Mouse (Mus musculus) kidney, embryonic 15.5 days (tissue): Measurements from ENCODE around the gene Slc25a47. TPM values are rescaled to one million over a fixed set of nuclear protein-coding genes. Genes with fewer than 3 reads are reported as not detected.
"Not testable (repeated sequence)": the region's sequence is repeated elsewhere in the genome, so short reads cannot be mapped to it uniquely, and the experiment has no call there.

Experiments used
- ATAC-seq: fragments of 200-750 bp; cut with Nextera tagmentation; replicated peaks from 2 replicates; pipeline ENCODE4 v1.8.0; 2017; ENCODE audit warnings: moderate TSS enrichment; ENCODE audit not compliant: low FRiP score
- H3K27ac ChIP-seq: fragments of 300-500 bp; sonication (generic); 2 replicates; pipeline ENCODE4 v1.5.1; 2015; ENCODE audit warnings: mild to moderate bottlenecking, inconsistent platforms
- H3K27me3 ChIP-seq: fragments of 300-500 bp; sonication (generic); 2 replicates; pipeline ENCODE4 v1.6.1; 2015; ENCODE audit warnings: inconsistent platforms
- H3K36me3 ChIP-seq: fragments of 300-500 bp; sonication (generic); 2 replicates; pipeline ENCODE4 v1.6.1; 2015; ENCODE audit warnings: inconsistent platforms
- H3K4me1 ChIP-seq: fragments of 300-500 bp; sonication (generic); 2 replicates; pipeline ENCODE4 v1.6.1; 2015; ENCODE audit warnings: inconsistent platforms
- H3K4me2 ChIP-seq: fragments of 300-500 bp; sonication (generic); 2 replicates; pipeline ENCODE4 v1.6.1; 2015; ENCODE audit warnings: moderate library complexity, mild to moderate bottlenecking, inconsistent platforms
- H3K4me3 ChIP-seq: fragments of 300-500 bp; sonication (generic); replicated peaks from 2 replicates; pipeline ENCODE4 v1.5.1; 2015; ENCODE audit warnings: mild to moderate bottlenecking, inconsistent platforms
- H3K9ac ChIP-seq: fragments of 300-500 bp; sonication (generic); 2 replicates; pipeline ENCODE4 v1.6.1; 2015; ENCODE audit warnings: mild to moderate bottlenecking, inconsistent platforms
- H3K9me3 ChIP-seq: fragments of 300-500 bp; sonication (generic); replicated peaks from 2 replicates; pipeline ENCODE4 v1.6.1; 2016; ENCODE audit warnings: inconsistent platforms
- WGBS: fragments of 180-500 bp; shearing (Covaris S2); methylation state at CpG from one replicate; pipeline ENCODE4 v1.1.7; 2015; ENCODE audit warnings: mixed read lengths; 5-methylcytosine and 5-hydroxymethylcytosine counted together
- polyA plus RNA-seq: library from polyadenylated mRNA; unstranded; fragments of >200 nt; fragmentation: Nextera tagmentation; extraction: Ambion mirVana; gene quantifications from 2 replicates; pipeline ENCODE4 v1.2.1, GENCODE M21; 2015

The Slc25a47 gene
- polyA plus RNA-seq, 1 experiment from 2014 or later = 8.8 TPM

DNA sequence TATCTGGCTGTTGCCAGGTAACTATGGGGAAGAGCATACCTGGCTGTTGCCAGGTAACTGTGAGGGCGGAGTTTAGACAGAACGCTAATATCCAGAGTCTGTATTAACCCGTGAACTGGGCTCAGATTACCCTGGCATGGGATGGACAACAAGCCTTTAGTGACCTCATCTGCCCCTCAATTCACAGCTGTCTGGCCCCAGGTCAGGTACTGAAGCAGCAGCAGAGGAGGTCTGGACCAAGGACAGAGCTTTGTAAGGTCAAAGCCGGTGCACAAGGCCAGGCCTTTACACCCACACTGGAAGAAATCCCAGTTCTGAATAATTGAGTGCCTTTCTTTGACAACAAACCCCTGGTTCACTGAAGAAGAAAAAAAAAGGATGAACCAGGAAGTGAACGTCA, 6.2 kb upstream of the Slc25a47 start:
- H3K4me2 ChIP-seq = no peak overlapping the region
- H3K9ac ChIP-seq = no peak overlapping the region
- ATAC-seq = no peak
- H3K27me3 ChIP-seq = no peaks in the 10 kb centered on the region
- no peaks in the 10 kb centered on the region for H3K9me3 ChIP-seq
- H3K4me3 ChIP-seq = no peak overlapping the region
- H3K4me1 ChIP-seq = peaks cover 35% of the 10 kb centered on the region
- H3K36me3 ChIP-seq = peaks cover 21% of the 10 kb centered on the region
- H3K27ac ChIP-seq = no peak overlapping the region
- 65% methylated on average over 5 of the region's 5 CpGs for WGBS

- Histone ChIP-seq H3K4me2 (no peak overlapping the region), H3K4me3 (no peak overlapping the region), H3K27me3 (no peaks in the 10 kb centered on the region), H3K27ac (no peak overlapping the region), H3K4me1 (peaks cover 42% of the 10 kb centered on the region), H3K9me3 (no peaks in the 10 kb centered on the region), H3K36me3 (peaks cover 21% of the 10 kb centered on the region), H3K9ac (no peak overlapping the region)
- WGBS = 82% methylated on average over 6 of the region's 6 CpGs
- no peak for ATAC-seq
These were observed 5.5 kb upstream of the Slc25a47 start for GRCm38 (mm10) chr12:108830358-108830757.

GRCm38 (mm10) chr12:108831966-108832643, 3.7 kb upstream of the Slc25a47 start:
- Histone ChIP-seq H3K4me3 (no peak overlapping the region), H3K27ac (peak overlapping the region; percentile 65; the same call in 1 of the 2 replicates), H3K36me3 (peaks cover 9% of the 10 kb centered on the region), H3K27me3 (no peaks in the 10 kb centered on the region), H3K9me3 (no peaks in the 10 kb centered on the region), H3K4me2 (0 out of 2 replicates have a peak overlapping the region, but pooled peaks have one; percentile 28), H3K9ac (no peak overlapping the region), H3K4me1 (peaks cover 51% of the 10 kb centered on the region)
- no peak for ATAC-seq
- WGBS = 38% methylated on average over 9 of the region's 9 CpGs

DNA sequence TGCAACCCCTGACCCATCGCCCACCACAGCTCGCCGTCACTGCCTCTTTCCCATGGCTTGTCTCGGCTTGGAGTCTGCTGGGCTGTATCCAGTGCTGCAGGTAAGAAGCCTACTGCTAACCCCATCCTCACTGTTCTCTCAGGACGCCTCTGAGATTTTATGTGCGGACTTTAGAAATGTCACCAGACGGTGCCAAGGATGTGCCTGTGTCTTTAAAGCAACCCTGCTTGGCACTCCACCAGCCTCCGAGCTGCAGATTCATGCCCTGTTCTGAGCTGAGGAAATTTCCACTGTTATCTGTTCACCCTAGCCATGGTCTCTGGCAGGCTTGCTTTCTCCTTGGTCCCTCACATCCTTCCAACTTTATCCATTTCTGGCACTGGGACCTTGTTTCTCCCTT, 3.0 kb upstream of the Slc25a47 start:
- Histone ChIP-seq H3K4me2 (0 out of 2 replicates have a peak overlapping the region, but pooled peaks have one; percentile 28), H3K27me3 (no peaks in the 10 kb centered on the region), H3K9ac (no peak overlapping the region), H3K9me3 (no peaks in the 10 kb centered on the region), H3K36me3 (0 out of 2 replicates have a peak, but pooled peaks cover 3% of the 10 kb centered on the region), H3K4me1 (peaks cover 58% of the 10 kb centered on the region), H3K4me3 (no peak overlapping the region), H3K27ac (no peak overlapping the region)
- no peak for ATAC-seq
- 74% methylated on average over 8 of the region's 8 CpGs for WGBS

DNA sequence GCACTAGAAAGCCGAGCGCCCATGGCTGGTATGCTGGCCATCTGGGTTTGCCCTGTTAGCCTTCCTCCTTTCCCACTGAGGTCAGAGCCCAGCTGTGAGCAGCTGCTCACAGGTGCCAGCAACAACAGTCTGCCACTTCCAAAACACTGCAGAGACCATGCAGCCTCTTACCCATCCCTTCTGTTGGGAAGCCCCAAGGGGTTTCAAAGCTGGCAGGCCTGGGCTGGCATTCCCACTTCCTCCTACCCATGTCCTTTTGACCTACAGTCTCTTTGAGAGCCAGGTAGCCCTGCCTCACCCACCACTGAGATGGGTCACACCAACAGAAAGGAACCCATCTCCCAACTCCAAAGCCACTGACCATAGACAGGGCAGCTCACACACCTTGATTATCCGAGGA, 2.4 kb upstream of the Slc25a47 start:
- Histone ChIP-seq H3K27me3 (no peaks in the 10 kb centered on the region), H3K9ac (no peak overlapping the region), H3K4me2 (no peak overlapping the region), H3K36me3 (peaks cover 3% of the 10 kb centered on the region; the same call in 1 of the 2 replicates), H3K9me3 (no peaks in the 10 kb centered on the region), H3K4me3 (no peak overlapping the region), H3K4me1 (peaks cover 64% of the 10 kb centered on the region), H3K27ac (no peak overlapping the region)
- ATAC-seq = no peak
- WGBS = 86% methylated on average over 3 of the region's 3 CpGs

- H3K9me3 ChIP-seq = no peaks in the 10 kb centered on the region
- H3K4me1 ChIP-seq = peaks cover 65% of the 10 kb centered on the region
- H3K4me3 ChIP-seq = peak overlapping the region; percentile 65
- peaks cover 5% of the 10 kb centered on the region; the same call in 1 of the 2 replicates for H3K36me3 ChIP-seq
- H3K4me2 ChIP-seq = peak overlapping the region; percentile 76; the same call in 1 of the 2 replicates
- no peak overlapping the region for H3K27ac ChIP-seq
- 62% methylated on average over 3 of the region's 3 CpGs for WGBS
- no peak overlapping the region for H3K9ac ChIP-seq
- H3K27me3 ChIP-seq = no peaks in the 10 kb centered on the region
- no peak for ATAC-seq
These were observed 1.5 kb upstream of the Slc25a47 start for GRCm38 (mm10) chr12:108834337-108834736.

DNA sequence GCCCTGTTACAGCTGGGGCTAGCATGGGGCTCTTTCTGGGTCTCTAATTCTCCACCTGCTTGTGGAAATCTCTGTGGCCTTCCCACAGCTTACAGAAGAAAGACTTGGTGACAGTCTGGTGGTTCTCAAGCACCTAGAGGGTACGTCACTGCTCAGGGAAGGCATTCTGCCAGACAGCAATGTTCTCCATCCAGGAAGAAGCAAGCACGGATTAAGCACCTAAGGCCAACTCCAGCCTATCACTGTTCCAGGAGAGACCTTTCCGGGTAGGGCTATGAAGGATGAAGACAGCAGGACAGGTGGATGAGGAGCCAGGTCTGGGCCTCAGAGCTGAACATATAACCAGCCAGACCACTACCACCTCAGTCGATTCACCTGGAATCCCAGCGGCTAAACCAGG, 1.1 kb upstream of the Slc25a47 start:
- Histone ChIP-seq H3K27ac (no peak overlapping the region), H3K4me2 (peak overlapping the region; percentile 76), H3K4me3 (peak overlapping the region; percentile 65), H3K9ac (0 out of 2 replicates have a peak overlapping the region, but pooled peaks have one; percentile 59), H3K9me3 (no peaks in the 10 kb centered on the region), H3K27me3 (no peaks in the 10 kb centered on the region), H3K36me3 (peaks cover 8% of the 10 kb centered on the region; the same call in 1 of the 2 replicates), H3K4me1 (peaks cover 60% of the 10 kb centered on the region)
- no peak for ATAC-seq
- 40% methylated on average over 5 of the region's 5 CpGs for WGBS

GRCm38 (mm10) chr12:108835208-108835839, 522 bp upstream of the Slc25a47 start:
- H3K27ac ChIP-seq = peak overlapping the region; percentile 73
- H3K4me1 ChIP-seq = peaks cover 60% of the 10 kb centered on the region
- H3K27me3 ChIP-seq = no peaks in the 10 kb centered on the region
- H3K9me3 ChIP-seq = no peaks in the 10 kb centered on the region
- under 1% methylated on average over 48 of the region's 51 CpGs for WGBS
- H3K36me3 ChIP-seq = peaks cover 9% of the 10 kb centered on the region; the same call in 1 of the 2 replicates
- peak overlapping the region; percentile 65 for H3K4me3 ChIP-seq
- peak overlapping the region; percentile 76 for H3K4me2 ChIP-seq
- ATAC-seq = no peak; the same call in 1 of the 2 replicates
- peak overlapping the region; percentile 59 for H3K9ac ChIP-seq

- no peak for ATAC-seq
- H3K4me3 ChIP-seq = peak overlapping the region; percentile 65
- peak overlapping the region; percentile 76 for H3K4me2 ChIP-seq
- H3K27ac ChIP-seq = peak overlapping the region; percentile 90
- H3K27me3 ChIP-seq = no peaks in the 10 kb centered on the region
- H3K36me3 ChIP-seq = peaks cover 21% of the 10 kb centered on the region
- peaks cover 61% of the 10 kb centered on the region for H3K4me1 ChIP-seq
- H3K9me3 ChIP-seq = no peaks in the 10 kb centered on the region
- H3K9ac ChIP-seq = peak overlapping the region; percentile 68
- 42% methylated on average over 7 of the region's 7 CpGs for WGBS
These were observed 876 bp downstream of the Slc25a47 start for GRCm38 (mm10) chr12:108836722-108837121.

DNA sequence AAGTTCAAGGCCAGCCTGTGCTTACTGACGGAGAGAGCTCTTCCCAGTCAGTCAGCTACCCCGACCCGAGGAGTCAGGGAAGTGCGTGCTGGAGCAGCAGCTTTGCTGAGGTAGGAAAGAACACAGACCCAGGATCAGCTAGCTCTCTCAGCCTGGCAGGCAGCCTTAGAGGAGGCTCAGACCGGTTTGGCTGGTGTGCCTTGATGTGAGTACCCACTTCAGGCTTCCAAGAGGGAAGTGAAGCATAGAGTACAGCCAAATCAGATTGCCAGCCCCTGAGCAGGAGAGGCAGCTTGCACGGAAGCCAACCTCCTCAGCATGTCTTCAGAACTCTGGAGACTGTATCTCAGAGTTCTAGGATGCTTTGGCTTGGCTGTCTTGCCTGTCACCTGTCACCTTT, 5.3 kb downstream of the Slc25a47 start:
- no peaks in the 10 kb centered on the region for H3K27me3 ChIP-seq
- ATAC-seq = no peak
- H3K36me3 ChIP-seq = peaks cover 61% of the 10 kb centered on the region
- peaks cover 28% of the 10 kb centered on the region for H3K4me1 ChIP-seq
- H3K9ac ChIP-seq = no peak overlapping the region
- no peak overlapping the region for H3K4me3 ChIP-seq
- H3K4me2 ChIP-seq = no peak overlapping the region
- H3K27ac ChIP-seq = peak overlapping the region; percentile 68
- WGBS = 82% methylated on average over 6 of the region's 6 CpGs
- H3K9me3 ChIP-seq = no peaks in the 10 kb centered on the region

GRCm38 (mm10) chr12:108842663-108843062, 6.8 kb downstream of the Slc25a47 start:
- H3K4me1 ChIP-seq = peaks cover 13% of the 10 kb centered on the region
- H3K27me3 ChIP-seq = no peaks in the 10 kb centered on the region
- no peak for ATAC-seq
- peaks cover 61% of the 10 kb centered on the region for H3K36me3 ChIP-seq
- no peak overlapping the region for H3K9ac ChIP-seq
- H3K4me3 ChIP-seq = no peak overlapping the region
- no peaks in the 10 kb centered on the region for H3K9me3 ChIP-seq
- H3K4me2 ChIP-seq = no peak overlapping the region
- 89% methylated on average over 7 of the region's 7 CpGs for WGBS
- no peak overlapping the region for H3K27ac ChIP-seq

DNA sequence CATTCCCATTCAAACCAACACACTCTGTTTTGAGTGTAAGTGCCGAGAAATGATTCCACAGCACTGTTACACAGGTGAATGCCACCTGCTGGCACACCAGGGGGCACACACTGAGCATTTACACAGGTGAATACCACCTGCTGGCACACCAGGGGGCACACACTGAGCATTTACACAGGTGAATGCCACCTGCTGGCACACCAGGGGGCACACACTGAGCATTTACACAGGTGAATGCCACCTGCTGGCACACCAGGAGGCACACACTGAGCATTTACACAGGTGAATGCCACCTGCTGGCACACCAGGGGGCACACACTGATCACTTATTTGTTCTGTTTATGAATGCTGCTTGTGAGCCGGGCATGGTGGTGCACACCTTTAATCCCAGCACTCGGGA, 12.2 kb downstream of the Slc25a47 start:
- not testable (repeated sequence) for H3K27ac ChIP-seq, H3K9me3 ChIP-seq, H3K4me3 ChIP-seq, H3K4me2 ChIP-seq, ATAC-seq, H3K27me3 ChIP-seq, H3K4me1 ChIP-seq, H3K9ac ChIP-seq
- peaks cover 28% of the 10 kb centered on the region for H3K36me3 ChIP-seq
- 82% methylated on average over 3 of the region's 3 CpGs for WGBS
